Mouse (Mus musculus) stomach, embryonic 16.5 days (tissue): ENCODE results near the gene Smap1. TPM values are rescaled to one million over a fixed set of nuclear protein-coding genes. Genes with fewer than 3 reads are reported as not detected.

Source experiments
- ATAC-seq: fragments of 200-750 bp; cut with Nextera tagmentation; 2 replicates; pipeline ENCODE4 v1.8.0; 2017; ENCODE audit warnings: moderate number of reproducible peaks, moderate TSS enrichment; ENCODE audit not compliant: insufficient read depth, low FRiP score
- H3K27ac ChIP-seq: fragments of 300-500 bp; sonication (generic); 2 replicates; pipeline ENCODE4 v1.5.1; 2014; ENCODE audit warnings: low read length
- H3K27me3 ChIP-seq: fragments of 300-500 bp; sonication (generic); 2 replicates; pipeline ENCODE4 v1.6.1; 2014; ENCODE audit warnings: low read length, control low read depth, mixed read lengths; ENCODE audit not compliant: control insufficient read depth, insufficient read depth
- H3K36me3 ChIP-seq: fragments of 300-500 bp; sonication (generic); 2 replicates; pipeline ENCODE4 v1.6.1; 2014; ENCODE audit warnings: low read length; ENCODE audit not compliant: control insufficient read depth, insufficient read depth
- H3K4me1 ChIP-seq: fragments of 300-500 bp; sonication (generic); 2 replicates; pipeline ENCODE4 v1.6.1; 2014; ENCODE audit warnings: low read length, control low read depth, mixed read lengths; ENCODE audit not compliant: control insufficient read depth, insufficient read depth
- H3K4me2 ChIP-seq: fragments of 300-500 bp; sonication (generic); 2 replicates; pipeline ENCODE4 v1.6.1; 2014; ENCODE audit warnings: low read depth, low read length, mixed read lengths
- H3K4me3 ChIP-seq: fragments of 300-500 bp; sonication (generic); replicated peaks from 2 replicates; pipeline ENCODE4 v1.5.1; 2014; ENCODE audit warnings: mild to moderate bottlenecking, low read length
- H3K9ac ChIP-seq: fragments of 300-500 bp; sonication (generic); 2 replicates; pipeline ENCODE4 v1.6.1; 2014; ENCODE audit warnings: low read length
- H3K9me3 ChIP-seq: fragments of 300-500 bp; sonication (generic); replicated peaks from 2 replicates; pipeline ENCODE4 v1.6.1; 2016; ENCODE audit warnings: low read length, control low read depth; ENCODE audit not compliant: control insufficient read depth
- WGBS: fragments of 180-500 bp; shearing (Covaris S2); extraction: QIAGEN DNeasy Blood & Tissue Kit; methylation state at CpG from one replicate; pipeline ENCODE4 v1.1.7; 2014; 5-methylcytosine and 5-hydroxymethylcytosine counted together
- polyA plus RNA-seq: library from polyadenylated mRNA; unstranded; fragments of >200 nt; fragmentation: Nextera tagmentation; extraction: Ambion mirVana; gene quantifications from 2 replicates; pipeline ENCODE4 v1.2.1, GENCODE M21; 2015

Smap1 gene
- polyA plus RNA-seq, 1 experiment from 2014 or later: 22.8 TPM

DNA sequence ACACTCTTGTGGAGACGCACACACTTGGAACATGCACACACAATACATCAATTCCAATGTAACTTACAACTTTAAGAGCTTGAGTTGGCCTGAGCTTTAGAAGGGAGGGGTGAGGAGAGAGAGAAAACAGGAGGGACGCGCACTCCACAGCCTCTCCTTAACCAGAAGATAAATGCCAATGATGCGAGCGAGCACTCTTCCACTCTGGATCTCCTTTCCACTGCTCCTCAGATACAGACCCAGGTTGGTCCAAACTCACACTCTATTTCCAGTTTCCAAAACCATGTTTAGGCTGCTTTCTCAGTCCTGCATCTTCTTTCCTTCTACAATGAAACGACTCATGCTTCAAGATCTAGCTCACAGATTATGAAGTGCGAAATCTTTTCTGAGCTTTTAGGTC is 56.6 kb downstream of the Smap1 start:
- WGBS: 90% methylated on average over 7 of the region's 7 CpGs
- H3K4me3 ChIP-seq: no peak overlapping the region
- no peaks in the 10 kb centered on the region for H3K27me3 ChIP-seq
- no peaks in the 10 kb centered on the region for H3K4me1 ChIP-seq
- no peak overlapping the region for H3K4me2 ChIP-seq
- no peak overlapping the region for H3K9ac ChIP-seq
- no peak overlapping the region for H3K27ac ChIP-seq
- no peaks in the 10 kb centered on the region for H3K9me3 ChIP-seq
- no peak for ATAC-seq
- no peaks in the 10 kb centered on the region; the same call in 1 of the 2 replicates for H3K36me3 ChIP-seq

DNA sequence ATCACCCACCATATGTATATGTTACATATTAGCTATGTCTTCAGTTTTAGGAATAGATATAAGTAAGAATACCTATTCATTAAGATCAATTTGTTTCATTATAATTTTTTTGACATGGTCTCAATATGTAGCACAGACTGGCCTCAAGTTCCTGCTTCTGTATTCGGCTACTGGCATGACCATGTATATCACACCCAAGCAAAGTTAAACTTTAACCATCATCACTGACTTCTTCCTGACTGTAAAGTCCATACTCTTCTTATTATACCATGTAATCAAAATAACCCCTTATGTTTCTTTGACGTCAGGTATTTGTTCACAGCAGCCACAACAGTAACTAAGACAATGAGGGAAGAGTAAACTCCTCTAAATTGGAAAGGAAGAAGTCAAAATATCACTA is 61.2 kb downstream of the Smap1 start:
- no peak overlapping the region for H3K4me2 ChIP-seq
- H3K4me3 ChIP-seq: no peak overlapping the region
- H3K4me1 ChIP-seq: no peaks in the 10 kb centered on the region
- no peaks in the 10 kb centered on the region for H3K27me3 ChIP-seq
- no peak overlapping the region for H3K27ac ChIP-seq
- WGBS: 71% methylated on average over 2 of the region's 2 CpGs
- H3K9me3 ChIP-seq: no peaks in the 10 kb centered on the region
- H3K36me3 ChIP-seq: no peaks in the 10 kb centered on the region; the same call in 1 of the 2 replicates
- no peak overlapping the region for H3K9ac ChIP-seq
- ATAC-seq: no peak

DNA sequence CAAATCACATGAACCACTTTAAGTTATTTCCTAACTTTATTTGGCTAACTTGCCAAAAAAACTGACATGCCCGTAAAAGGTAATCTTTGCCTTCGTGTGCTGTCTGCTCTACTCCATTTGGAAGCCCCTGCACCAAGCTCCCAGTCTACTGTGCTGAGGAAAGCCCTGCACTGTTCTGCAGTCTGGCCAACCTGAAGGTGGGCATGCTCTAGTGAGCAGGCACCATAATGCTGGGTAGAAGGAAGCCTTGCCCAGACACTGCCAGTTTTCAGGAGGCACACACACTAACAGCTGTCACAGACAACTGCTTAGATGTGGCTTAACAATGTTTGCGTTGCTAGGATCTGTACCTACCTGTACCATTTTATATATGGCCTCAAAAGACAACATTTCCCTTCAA is 66.5 kb downstream of the Smap1 start:
- WGBS: 80% methylated on average over 3 of the region's 3 CpGs
- H3K9me3 ChIP-seq: no peaks in the 10 kb centered on the region
- H3K36me3 ChIP-seq: peaks cover 5% of the 10 kb centered on the region; the same call in 1 of the 2 replicates
- H3K4me2 ChIP-seq: no peak overlapping the region
- no peaks in the 10 kb centered on the region for H3K4me1 ChIP-seq
- no peak overlapping the region for H3K27ac ChIP-seq
- ATAC-seq: no peak
- no peak overlapping the region for H3K9ac ChIP-seq
- H3K27me3 ChIP-seq: no peaks in the 10 kb centered on the region
- H3K4me3 ChIP-seq: no peak overlapping the region

DNA sequence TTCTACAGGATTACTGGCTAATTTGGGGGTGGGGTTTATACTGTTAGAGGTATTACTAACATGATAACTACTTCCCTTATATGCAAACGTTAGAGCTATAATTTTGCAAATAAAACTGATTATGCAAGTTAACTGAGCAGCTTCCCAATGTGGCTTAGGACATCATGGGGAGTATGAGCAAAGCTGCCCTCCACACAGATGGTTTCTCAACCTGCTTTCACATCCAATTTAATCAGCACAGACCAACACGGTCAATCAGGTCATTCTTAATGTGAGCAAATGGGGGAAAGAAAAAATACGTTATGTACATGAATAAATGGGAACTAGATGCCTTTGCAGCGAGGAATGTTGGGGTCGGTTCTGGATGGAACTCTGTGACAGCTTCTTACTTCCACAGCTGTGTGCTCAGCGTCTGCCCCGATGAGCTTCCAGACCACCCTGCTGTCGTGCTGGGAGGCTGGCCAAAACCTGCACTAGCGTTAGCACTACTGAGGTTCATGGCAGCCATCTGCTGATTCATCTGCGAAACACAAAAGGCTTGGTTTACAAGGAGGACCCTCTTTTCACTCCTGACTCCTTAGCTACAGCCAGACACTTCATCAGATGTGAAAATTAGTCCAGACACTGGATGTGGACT is 76.0 kb downstream of the Smap1 start:
- whole genome bisulfite sequencing: 51% methylated on average over 10 of the region's 10 CpGs
- Histone ChIP-seq H3K27me3 (no peaks in the 10 kb centered on the region), H3K4me2 (no peak overlapping the region), H3K4me1 (0 out of 2 replicates have a peak, but pooled peaks cover 3% of the 10 kb centered on the region), H3K36me3 (peaks cover 10% of the 10 kb centered on the region), H3K9ac (no peak overlapping the region), H3K27ac (no peak overlapping the region), H3K4me3 (no peak overlapping the region), H3K9me3 (no peaks in the 10 kb centered on the region)
- no peak for ATAC-seq

DNA sequence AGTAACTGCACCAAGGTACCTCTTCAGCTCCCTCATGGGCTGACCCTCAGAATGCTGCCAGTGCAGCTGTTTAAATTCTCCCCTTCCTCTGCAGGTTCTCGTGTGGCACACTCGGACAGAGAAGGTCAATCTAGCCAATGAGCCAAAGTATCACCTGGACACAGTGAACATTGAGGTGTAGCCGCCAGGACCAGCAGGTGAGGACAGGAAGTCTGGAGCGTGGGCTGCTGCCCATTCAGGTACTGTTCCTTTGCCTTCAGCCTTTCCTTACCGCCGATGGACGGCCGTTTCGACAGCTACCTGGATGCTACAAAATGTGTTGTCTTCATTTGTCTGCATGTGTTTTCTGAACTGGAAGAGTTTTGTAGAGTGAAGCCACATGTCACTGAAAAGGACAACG is 77.1 kb downstream of the Smap1 start:
- Histone ChIP-seq H3K36me3 (peaks cover 10% of the 10 kb centered on the region), H3K4me1 (0 out of 2 replicates have a peak, but pooled peaks cover 3% of the 10 kb centered on the region), H3K9ac (no peak overlapping the region), H3K27me3 (no peaks in the 10 kb centered on the region), H3K27ac (no peak overlapping the region), H3K4me2 (no peak overlapping the region), H3K4me3 (no peak overlapping the region), H3K9me3 (no peaks in the 10 kb centered on the region)
- ATAC-seq: no peak
- 90% methylated on average over 10 of the region's 10 CpGs for WGBS

- Histone ChIP-seq H3K27ac (no peak overlapping the region), H3K4me1 (0 out of 2 replicates have a peak, but pooled peaks cover 3% of the 10 kb centered on the region)
- WGBS: 63% methylated on average over 7 of the region's 7 CpGs
These were observed 78.3 kb downstream of the Smap1 start for GRCm38 (mm10) chr1:23843790-23844189.

GRCm38 (mm10) chr1:23842629-23843028 is 79.5 kb downstream of the Smap1 start:
- H3K27ac ChIP-seq: no peak overlapping the region
- no peak for ATAC-seq
- H3K36me3 ChIP-seq: peaks cover 10% of the 10 kb centered on the region
- H3K27me3 ChIP-seq: no peaks in the 10 kb centered on the region
- 0 out of 2 replicates have a peak, but pooled peaks cover 3% of the 10 kb centered on the region for H3K4me1 ChIP-seq
- H3K4me2 ChIP-seq: no peak overlapping the region
- H3K9me3 ChIP-seq: no peaks in the 10 kb centered on the region
- 81% methylated on average over 3 of the region's 3 CpGs for WGBS
- H3K9ac ChIP-seq: no peak overlapping the region
- H3K4me3 ChIP-seq: no peak overlapping the region

More at GRCm38 (mm10) chr1:23843790-23844189, 78.3 kb downstream of the Smap1 start:
- no peak for ATAC-seq
- no peaks in the 10 kb centered on the region for H3K9me3 ChIP-seq
- H3K9ac ChIP-seq: no peak overlapping the region
- peaks cover 10% of the 10 kb centered on the region for H3K36me3 ChIP-seq
- H3K27me3 ChIP-seq: no peaks in the 10 kb centered on the region
- H3K4me3 ChIP-seq: no peak overlapping the region
- no peak overlapping the region for H3K4me2 ChIP-seq

GRCm38 (mm10) chr1:23840924-23841323 is 81.2 kb downstream of the Smap1 start:
- H3K4me2 ChIP-seq: no peak overlapping the region
- no peak for ATAC-seq
- no peaks in the 10 kb centered on the region for H3K9me3 ChIP-seq
- no peak overlapping the region for H3K4me3 ChIP-seq
- H3K27me3 ChIP-seq: no peaks in the 10 kb centered on the region
- H3K9ac ChIP-seq: no peak overlapping the region
- H3K27ac ChIP-seq: no peak overlapping the region
- H3K4me1 ChIP-seq: no peaks in the 10 kb centered on the region
- H3K36me3 ChIP-seq: peaks cover 10% of the 10 kb centered on the region

- Histone ChIP-seq H3K4me3 (no peak overlapping the region), H3K27ac (no peak overlapping the region), H3K36me3 (no peaks in the 10 kb centered on the region), H3K27me3 (no peaks in the 10 kb centered on the region), H3K9me3 (no peaks in the 10 kb centered on the region), H3K4me2 (no peak overlapping the region), H3K4me1 (no peaks in the 10 kb centered on the region), H3K9ac (no peak overlapping the region)
- WGBS: 81% methylated on average over 4 of the region's 4 CpGs
- no peak for ATAC-seq
These were observed 85.5 kb downstream of the Smap1 start for GRCm38 (mm10) chr1:23836630-23837029.
